Mouse (Mus musculus) midbrain, embryonic 10.5 days (tissue): ENCODE measurements around the gene Gm20388. TPM values are rescaled to one million over a fixed set of nuclear protein-coding genes. Genes with fewer than 3 reads are reported as not detected.
A peak's percentile ranks its signal among the peaks of the same experiment; 100 is the strongest.

Experiments
- DNase-seq: peaks from one replicate; pipeline ENCODE4 v3.0.0-alpha.2; 2017; ENCODE audit warnings: low spot score
- H3K27ac ChIP-seq: fragments of 300-500 bp; sonication (generic); replicated peaks from 2 replicates; pipeline ENCODE4 v1.5.1; 2016; ENCODE audit warnings: mild to moderate bottlenecking
- H3K27me3 ChIP-seq: fragments of 300-500 bp; sonication (generic); 2 replicates; pipeline ENCODE4 v1.6.1; 2016; ENCODE audit warnings: low read depth, mild to moderate bottlenecking; ENCODE audit not compliant: poor library complexity, severe bottlenecking
- H3K36me3 ChIP-seq: fragments of 300-500 bp; sonication (generic); 2 replicates; pipeline ENCODE4 v1.6.1; 2016; ENCODE audit warnings: mild to moderate bottlenecking, moderate library complexity
- H3K4me1 ChIP-seq: fragments of 300-500 bp; sonication (generic); 2 replicates; pipeline ENCODE4 v1.6.1; 2016
- H3K4me3 ChIP-seq: fragments of 300-500 bp; sonication (generic); 2 replicates; pipeline ENCODE4 v1.5.1; 2016; ENCODE audit warnings: mild to moderate bottlenecking, moderate library complexity
- H3K9me3 ChIP-seq: fragments of 300-500 bp; sonication (generic); replicated peaks from 2 replicates; pipeline ENCODE4 v1.6.1; 2016; ENCODE audit warnings: mild to moderate bottlenecking
- WGBS: fragments of 180-500 bp; shearing (Covaris S2); methylation state at CpG from one replicate; pipeline ENCODE4 v1.1.7; 2016; 5-methylcytosine and 5-hydroxymethylcytosine counted together
- polyA plus RNA-seq: library from polyadenylated mRNA; unstranded; fragments of >200 nt; fragmentation: Nextera tagmentation; extraction: Ambion mirVana; gene quantifications from 2 replicates; pipeline ENCODE4 v1.2.1, GENCODE M21; 2016

Gm20388 gene
- polyA plus RNA-seq, 1 experiment from 2014 or later: 7.1 TPM

GRCm38 (mm10) chr8:122720811-122721640, 2810.4 kb downstream of the Gm20388 start:
- H3K4me1 ChIP-seq: peaks cover 24% of the 10 kb centered on the region
- H3K9me3 ChIP-seq: no peaks in the 10 kb centered on the region
- no peaks in the 10 kb centered on the region for H3K36me3 ChIP-seq
- H3K4me3 ChIP-seq: peak overlapping the region; percentile 38; the same call in 1 of the 2 replicates
- 73% methylated on average over 14 of the region's 14 CpGs for WGBS
- no peak for DNase-seq
- H3K27me3 ChIP-seq: peaks cover 70% of the 10 kb centered on the region
- peak overlapping the region; percentile 55; the same call in 1 of the 2 replicates for H3K27ac ChIP-seq

GRCm38 (mm10) chr8:122725187-122725586, 2814.5 kb downstream of the Gm20388 start:
- no peak for DNase-seq
- Histone ChIP-seq H3K27me3 (peaks cover 38% of the 10 kb centered on the region), H3K27ac (no peak overlapping the region), H3K9me3 (no peaks in the 10 kb centered on the region), H3K36me3 (no peaks in the 10 kb centered on the region), H3K4me1 (peaks cover 21% of the 10 kb centered on the region), H3K4me3 (no peak overlapping the region)
- 93% methylated on average over 6 of the region's 6 CpGs for WGBS

DNA sequence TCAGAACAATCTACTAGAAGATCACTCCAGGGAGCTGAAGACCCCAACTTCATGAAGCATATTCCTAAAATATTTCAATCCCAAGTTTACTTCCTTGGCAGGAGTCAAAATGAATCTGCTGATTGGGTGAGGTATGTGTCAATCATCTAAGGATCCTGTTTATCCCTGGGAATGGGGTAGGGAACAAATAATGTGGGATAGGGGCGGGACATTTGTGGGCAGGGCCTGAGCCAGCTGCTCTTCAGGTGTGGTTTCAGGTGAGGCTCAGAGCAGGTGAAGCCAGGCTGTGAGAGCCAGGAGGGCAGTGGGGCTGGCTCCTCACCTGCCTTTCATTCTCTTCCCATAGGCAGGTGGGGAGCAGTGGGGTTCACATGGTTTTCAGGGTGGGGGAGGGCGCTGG, 2816.1 kb downstream of the Gm20388 start:
- no peak overlapping the region for H3K27ac ChIP-seq
- H3K4me1 ChIP-seq: 0 out of 2 replicates have a peak, but pooled peaks cover 9% of the 10 kb centered on the region
- DNase-seq: no peak
- WGBS: 64% methylated on average over 2 of the region's 2 CpGs
- peaks cover 22% of the 10 kb centered on the region for H3K27me3 ChIP-seq
- H3K36me3 ChIP-seq: no peaks in the 10 kb centered on the region
- no peak overlapping the region for H3K4me3 ChIP-seq
- no peaks in the 10 kb centered on the region for H3K9me3 ChIP-seq

GRCm38 (mm10) chr8:122727412-122727811, 2816.8 kb downstream of the Gm20388 start:
- peaks cover 16% of the 10 kb centered on the region for H3K27me3 ChIP-seq
- 0 out of 2 replicates have a peak, but pooled peaks cover 9% of the 10 kb centered on the region for H3K4me1 ChIP-seq
- no peaks in the 10 kb centered on the region for H3K9me3 ChIP-seq
- no peak for DNase-seq
- WGBS: 70% methylated on average over 5 of the region's 5 CpGs
- no peak overlapping the region for H3K4me3 ChIP-seq
- H3K27ac ChIP-seq: no peak overlapping the region
- H3K36me3 ChIP-seq: no peaks in the 10 kb centered on the region

GRCm38 (mm10) chr8:122728630-122729029, 2818.0 kb downstream of the Gm20388 start:
- no peaks in the 10 kb centered on the region for H3K9me3 ChIP-seq
- 0 out of 2 replicates have a peak, but pooled peaks cover 4% of the 10 kb centered on the region for H3K27me3 ChIP-seq
- H3K4me1 ChIP-seq: 0 out of 2 replicates have a peak, but pooled peaks cover 7% of the 10 kb centered on the region
- no peak overlapping the region for H3K4me3 ChIP-seq
- H3K36me3 ChIP-seq: no peaks in the 10 kb centered on the region
- DNase-seq: no peak
- no peak overlapping the region for H3K27ac ChIP-seq
- 14% methylated on average over 3 of the region's 3 CpGs for WGBS

DNA sequence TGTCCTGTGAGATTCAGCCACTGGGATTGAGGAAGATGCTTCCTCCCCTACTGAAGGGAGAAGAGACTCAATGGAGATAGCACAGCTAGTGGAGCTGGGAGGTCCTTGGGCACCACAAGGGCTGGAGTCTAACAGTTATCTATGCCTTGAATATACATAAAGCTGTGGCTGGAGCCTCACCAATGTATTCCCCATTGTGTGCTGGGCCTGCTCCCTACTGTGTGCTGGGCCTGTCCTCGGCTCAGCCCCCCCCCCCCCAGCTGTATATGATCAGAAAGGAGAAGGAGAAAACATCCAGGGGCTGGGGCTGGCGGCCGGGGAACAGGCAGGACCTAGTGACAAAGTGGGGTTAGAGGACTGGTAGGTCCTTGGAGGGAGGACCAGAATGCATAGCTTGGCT, 2824.5 kb downstream of the Gm20388 start:
- peaks cover 34% of the 10 kb centered on the region for H3K27me3 ChIP-seq
- H3K9me3 ChIP-seq: no peaks in the 10 kb centered on the region
- H3K27ac ChIP-seq: no peak overlapping the region
- H3K4me1 ChIP-seq: peaks cover 27% of the 10 kb centered on the region
- H3K36me3 ChIP-seq: no peaks in the 10 kb centered on the region
- DNase-seq: no peak
- WGBS: 56% methylated on average over 3 of the region's 3 CpGs
- no peak overlapping the region for H3K4me3 ChIP-seq

GRCm38 (mm10) chr8:122735542-122736473, 2825.2 kb downstream of the Gm20388 start:
- no peak overlapping the region for H3K4me3 ChIP-seq
- no peaks in the 10 kb centered on the region for H3K36me3 ChIP-seq
- no peak for DNase-seq
- 70% methylated on average over 19 of the region's 19 CpGs for WGBS
- no peaks in the 10 kb centered on the region for H3K9me3 ChIP-seq
- H3K27ac ChIP-seq: no peak overlapping the region
- H3K4me1 ChIP-seq: peaks cover 27% of the 10 kb centered on the region
- H3K27me3 ChIP-seq: peaks cover 41% of the 10 kb centered on the region

GRCm38 (mm10) chr8:122736623-122737022, 2826.0 kb downstream of the Gm20388 start:
- Histone ChIP-seq H3K27ac (no peak overlapping the region), H3K4me1 (peaks cover 27% of the 10 kb centered on the region), H3K4me3 (no peak overlapping the region), H3K36me3 (no peaks in the 10 kb centered on the region), H3K9me3 (no peaks in the 10 kb centered on the region), H3K27me3 (peaks cover 50% of the 10 kb centered on the region)
- DNase-seq: no peak
- WGBS: 92% methylated on average over 11 of the region's 11 CpGs

- Histone ChIP-seq H3K4me3 (no peak overlapping the region), H3K27ac (no peak overlapping the region), H3K36me3 (no peaks in the 10 kb centered on the region), H3K4me1 (peaks cover 30% of the 10 kb centered on the region), H3K27me3 (peaks cover 54% of the 10 kb centered on the region), H3K9me3 (no peaks in the 10 kb centered on the region)
- WGBS: 45% methylated on average over 4 of the region's 4 CpGs
- no peak for DNase-seq
Observed at GRCm38 (mm10) chr8:122737071-122737470, 2826.4 kb downstream of the Gm20388 start.

GRCm38 (mm10) chr8:122737886-122738285, 2827.2 kb downstream of the Gm20388 start:
- 95% methylated on average over 6 of the region's 6 CpGs for WGBS
- Histone ChIP-seq H3K4me3 (no peak overlapping the region), H3K9me3 (no peaks in the 10 kb centered on the region), H3K4me1 (peaks cover 38% of the 10 kb centered on the region), H3K36me3 (no peaks in the 10 kb centered on the region), H3K27me3 (peaks cover 59% of the 10 kb centered on the region), H3K27ac (no peak overlapping the region)
- DNase-seq: no peak

- Histone ChIP-seq H3K36me3 (no peaks in the 10 kb centered on the region), H3K27ac (peak overlapping the region; percentile 65), H3K27me3 (peaks cover 73% of the 10 kb centered on the region), H3K9me3 (no peaks in the 10 kb centered on the region), H3K4me3 (no peak overlapping the region), H3K4me1 (peaks cover 39% of the 10 kb centered on the region)
- peak; percentile 28 for DNase-seq
- 23% methylated on average over 11 of the region's 11 CpGs for WGBS
Observed at GRCm38 (mm10) chr8:122739102-122739725, 2828.6 kb downstream of the Gm20388 start.

- Histone ChIP-seq H3K4me3 (no peak overlapping the region), H3K27ac (no peak overlapping the region; the same call in 1 of the 2 replicates), H3K36me3 (no peaks in the 10 kb centered on the region), H3K4me1 (peaks cover 55% of the 10 kb centered on the region), H3K27me3 (peaks cover 89% of the 10 kb centered on the region), H3K9me3 (no peaks in the 10 kb centered on the region)
- no peak for DNase-seq
- WGBS: 25% methylated on average over 19 of the region's 19 CpGs
Observed at GRCm38 (mm10) chr8:122742471-122742870, 2831.8 kb downstream of the Gm20388 start.
